Mouse (Mus musculus) right cerebral cortex, postnatal 25 days (tissue): ENCODE results near the gene Vegfc.

Experiments used
- DNase-seq: peaks from one replicate; pipeline ENCODE4 v3.0.0; 2022

Vegfc gene

DNA sequence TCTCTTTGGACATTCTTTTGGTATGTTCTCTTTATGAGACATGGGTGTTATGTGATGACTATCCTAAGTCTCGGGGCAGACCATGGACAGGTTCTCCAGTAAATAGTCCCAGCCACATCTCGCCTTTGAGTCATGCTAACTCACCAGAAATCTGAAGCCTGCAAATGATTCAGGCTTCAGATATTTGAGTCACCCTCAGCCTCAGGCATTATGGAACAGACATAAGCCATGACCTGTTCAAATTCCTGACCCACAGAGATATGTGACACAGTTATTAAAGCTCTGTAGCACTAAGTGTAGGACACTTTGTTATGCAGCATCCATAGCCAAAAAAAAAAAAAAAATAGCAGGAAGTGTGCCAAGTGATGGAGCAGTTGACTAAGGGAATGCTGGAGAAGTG is 138.8 kb downstream of the Vegfc start:
- DNase-seq: no peak

DNA sequence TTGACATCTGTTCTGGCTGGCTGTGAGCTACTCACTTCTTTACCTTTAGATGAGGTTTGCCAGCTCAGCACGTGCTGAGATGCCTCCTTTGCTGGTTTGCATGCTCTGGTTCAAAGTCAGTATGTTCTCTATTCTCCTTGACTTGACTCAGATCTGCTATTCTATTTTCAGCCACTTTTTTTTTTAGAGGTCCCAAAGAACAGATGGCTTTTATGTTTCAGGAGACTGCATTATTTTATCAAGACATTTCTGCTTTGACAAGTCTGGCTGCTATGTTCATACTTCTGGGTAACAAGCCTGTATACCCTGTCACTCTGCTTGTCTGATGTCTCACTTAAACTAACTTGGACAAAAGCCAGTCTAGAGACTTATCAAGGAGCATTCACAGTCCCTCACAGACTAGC is 151.4 kb downstream of the Vegfc start:
- DNase-seq: peak; percentile 8

DNA sequence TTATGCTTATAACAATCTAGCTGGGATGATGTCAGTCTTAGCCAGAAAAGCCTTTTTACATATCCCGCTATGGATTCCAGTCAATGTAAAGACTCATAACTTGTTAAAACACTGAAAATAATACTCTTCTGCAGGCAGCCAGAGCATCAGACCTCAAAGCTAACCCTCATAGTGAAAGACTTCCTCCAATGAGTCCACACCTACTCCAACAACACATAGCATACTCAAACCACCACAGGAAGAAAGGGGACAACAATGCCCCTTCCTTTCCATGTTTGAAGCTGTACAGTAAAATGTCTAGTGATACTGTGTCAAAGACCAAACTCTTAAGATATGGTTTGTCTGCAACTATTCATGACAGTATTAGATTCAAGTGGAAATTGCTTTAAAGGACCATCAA is 153.2 kb downstream of the Vegfc start:
- DNase-seq: no peak

- no peak for DNase-seq
Observed at GRCm38 (mm10) chr8:54233316-54233715, 155.9 kb downstream of the Vegfc start.
